Mouse (Mus musculus) stomach, embryonic 16.5 days (tissue): ENCODE data around the gene Tle1. TPM values are rescaled to one million over a fixed set of nuclear protein-coding genes. Genes with fewer than 3 reads are reported as not detected.
A peak's percentile ranks its signal among the peaks of the same experiment; 100 is the strongest.

Source experiments
- ATAC-seq: fragments of 200-750 bp; cut with Nextera tagmentation; 2 replicates; pipeline ENCODE4 v1.8.0; 2017; ENCODE audit warnings: moderate number of reproducible peaks, moderate TSS enrichment; ENCODE audit not compliant: insufficient read depth, low FRiP score
- H3K27ac ChIP-seq: fragments of 300-500 bp; sonication (generic); 2 replicates; pipeline ENCODE4 v1.5.1; 2014; ENCODE audit warnings: low read length
- H3K27me3 ChIP-seq: fragments of 300-500 bp; sonication (generic); 2 replicates; pipeline ENCODE4 v1.6.1; 2014; ENCODE audit warnings: low read length, control low read depth, mixed read lengths; ENCODE audit not compliant: control insufficient read depth, insufficient read depth
- H3K36me3 ChIP-seq: fragments of 300-500 bp; sonication (generic); 2 replicates; pipeline ENCODE4 v1.6.1; 2014; ENCODE audit warnings: low read length; ENCODE audit not compliant: control insufficient read depth, insufficient read depth
- H3K4me1 ChIP-seq: fragments of 300-500 bp; sonication (generic); 2 replicates; pipeline ENCODE4 v1.6.1; 2014; ENCODE audit warnings: low read length, control low read depth, mixed read lengths; ENCODE audit not compliant: control insufficient read depth, insufficient read depth
- H3K4me2 ChIP-seq: fragments of 300-500 bp; sonication (generic); 2 replicates; pipeline ENCODE4 v1.6.1; 2014; ENCODE audit warnings: low read depth, low read length, mixed read lengths
- H3K4me3 ChIP-seq: fragments of 300-500 bp; sonication (generic); replicated peaks from 2 replicates; pipeline ENCODE4 v1.5.1; 2014; ENCODE audit warnings: mild to moderate bottlenecking, low read length
- H3K9ac ChIP-seq: fragments of 300-500 bp; sonication (generic); 2 replicates; pipeline ENCODE4 v1.6.1; 2014; ENCODE audit warnings: low read length
- H3K9me3 ChIP-seq: fragments of 300-500 bp; sonication (generic); replicated peaks from 2 replicates; pipeline ENCODE4 v1.6.1; 2016; ENCODE audit warnings: low read length, control low read depth; ENCODE audit not compliant: control insufficient read depth
- WGBS: fragments of 180-500 bp; shearing (Covaris S2); extraction: QIAGEN DNeasy Blood & Tissue Kit; methylation state at CpG from one replicate; pipeline ENCODE4 v1.1.7; 2014; 5-methylcytosine and 5-hydroxymethylcytosine counted together
- polyA plus RNA-seq: library from polyadenylated mRNA; unstranded; fragments of >200 nt; fragmentation: Nextera tagmentation; extraction: Ambion mirVana; gene quantifications from 2 replicates; pipeline ENCODE4 v1.2.1, GENCODE M21; 2015

Gene Tle1
- polyA plus RNA-seq, 1 experiment from 2014 or later, result 12.8 TPM

- peak overlapping the region; percentile 69 for H3K4me2 ChIP-seq
- under 1% methylated on average over 22 of the region's 22 CpGs for WGBS
- peaks cover 28% of the 10 kb centered on the region for H3K4me1 ChIP-seq
- H3K4me3 ChIP-seq, result peak overlapping the region; percentile 74
- no peaks in the 10 kb centered on the region for H3K27me3 ChIP-seq
- H3K36me3 ChIP-seq, result no peaks in the 10 kb centered on the region
- H3K9ac ChIP-seq, result peak overlapping the region; percentile 90
- no peaks in the 10 kb centered on the region for H3K9me3 ChIP-seq
- ATAC-seq, result peak; percentile 42
- H3K27ac ChIP-seq, result peak overlapping the region; percentile 96
These were observed 1.8 kb downstream of the Tle1 start for GRCm38 (mm10) chr4:72198877-72199411.

GRCm38 (mm10) chr4:72197888-72198605, 2.7 kb downstream of the Tle1 start:
- no peak for ATAC-seq
- no peaks in the 10 kb centered on the region for H3K9me3 ChIP-seq
- H3K9ac ChIP-seq, result peak overlapping the region; percentile 90

GRCm38 (mm10) chr4:72195116-72195835, 5.4 kb downstream of the Tle1 start:
- no peaks in the 10 kb centered on the region for H3K36me3 ChIP-seq
- H3K4me2 ChIP-seq, result peak overlapping the region; percentile 8; the same call in 1 of the 2 replicates
- H3K9me3 ChIP-seq, result no peaks in the 10 kb centered on the region
- WGBS, result 65% methylated on average over 6 of the region's 6 CpGs
- H3K27ac ChIP-seq, result no peak overlapping the region
- no peak for ATAC-seq
- H3K4me1 ChIP-seq, result peaks cover 26% of the 10 kb centered on the region
- H3K27me3 ChIP-seq, result no peaks in the 10 kb centered on the region
- H3K4me3 ChIP-seq, result no peak overlapping the region
- no peak overlapping the region for H3K9ac ChIP-seq

More at GRCm38 (mm10) chr4:72197888-72198605, 2.7 kb downstream of the Tle1 start:
- peak overlapping the region; percentile 74 for H3K4me3 ChIP-seq
- no peaks in the 10 kb centered on the region for H3K36me3 ChIP-seq
- H3K4me1 ChIP-seq, result peaks cover 26% of the 10 kb centered on the region
- peak overlapping the region; percentile 69 for H3K4me2 ChIP-seq
- WGBS, result 13% methylated on average over 7 of the region's 7 CpGs
- H3K27me3 ChIP-seq, result no peaks in the 10 kb centered on the region
- no peak overlapping the region for H3K27ac ChIP-seq

GRCm38 (mm10) chr4:72193276-72193675, 7.4 kb downstream of the Tle1 start:
- Histone ChIP-seq H3K27ac (no peak overlapping the region), H3K27me3 (no peaks in the 10 kb centered on the region), H3K4me3 (no peak overlapping the region), H3K9me3 (no peaks in the 10 kb centered on the region), H3K36me3 (0 out of 2 replicates have a peak, but pooled peaks cover 2% of the 10 kb centered on the region), H3K4me2 (no peak overlapping the region), H3K9ac (no peak overlapping the region), H3K4me1 (peaks cover 22% of the 10 kb centered on the region)
- ATAC-seq, result no peak
- WGBS, result 63% methylated on average over 1 of the region's 1 CpGs

- no peak for ATAC-seq
- Histone ChIP-seq H3K36me3 (0 out of 2 replicates have a peak, but pooled peaks cover 2% of the 10 kb centered on the region), H3K27me3 (no peaks in the 10 kb centered on the region), H3K4me1 (peaks cover 10% of the 10 kb centered on the region; the same call in 1 of the 2 replicates), H3K4me2 (no peak overlapping the region), H3K27ac (no peak overlapping the region), H3K4me3 (no peak overlapping the region), H3K9me3 (no peaks in the 10 kb centered on the region), H3K9ac (no peak overlapping the region)
- WGBS, result 73% methylated on average over 5 of the region's 5 CpGs
These were observed 16.2 kb downstream of the Tle1 start for GRCm38 (mm10) chr4:72184476-72184875.

- no peak overlapping the region for H3K4me2 ChIP-seq
- no peak for ATAC-seq
- H3K4me1 ChIP-seq, result peaks cover 10% of the 10 kb centered on the region; the same call in 1 of the 2 replicates
- H3K9me3 ChIP-seq, result no peaks in the 10 kb centered on the region
- H3K4me3 ChIP-seq, result no peak overlapping the region
- H3K36me3 ChIP-seq, result no peaks in the 10 kb centered on the region
- no peaks in the 10 kb centered on the region for H3K27me3 ChIP-seq
- H3K9ac ChIP-seq, result no peak overlapping the region
- H3K27ac ChIP-seq, result no peak overlapping the region
These were observed 18.3 kb downstream of the Tle1 start for GRCm38 (mm10) chr4:72182343-72182988.

- H3K27ac ChIP-seq, result no peak overlapping the region
- no peaks in the 10 kb centered on the region for H3K9me3 ChIP-seq
- no peak overlapping the region for H3K9ac ChIP-seq
- H3K27me3 ChIP-seq, result no peaks in the 10 kb centered on the region
- 48% methylated on average over 1 of the region's 1 CpGs for WGBS
- H3K4me3 ChIP-seq, result no peak overlapping the region
- peak; percentile 82; the same call in 1 of the 2 replicates for ATAC-seq
- H3K4me1 ChIP-seq, result no peaks in the 10 kb centered on the region
- peaks cover 5% of the 10 kb centered on the region for H3K36me3 ChIP-seq
- H3K4me2 ChIP-seq, result no peak overlapping the region
These were observed 24.8 kb downstream of the Tle1 start for GRCm38 (mm10) chr4:72175943-72176342.

GRCm38 (mm10) chr4:72168267-72168666, 32.5 kb downstream of the Tle1 start:
- H3K27me3 ChIP-seq, result no peaks in the 10 kb centered on the region
- no peaks in the 10 kb centered on the region; the same call in 1 of the 2 replicates for H3K4me1 ChIP-seq
- H3K9ac ChIP-seq, result no peak overlapping the region
- H3K4me2 ChIP-seq, result no peak overlapping the region
- no peaks in the 10 kb centered on the region for H3K9me3 ChIP-seq
- peaks cover 5% of the 10 kb centered on the region; the same call in 1 of the 2 replicates for H3K36me3 ChIP-seq
- no peak overlapping the region for H3K27ac ChIP-seq
- 42% methylated on average over 1 of the region's 1 CpGs for WGBS
- no peak overlapping the region for H3K4me3 ChIP-seq
- ATAC-seq, result no peak
